Mouse (Mus musculus) gastrocnemius, postnatal 36 days (tissue): ENCODE measurements around the gene Sftpd. TPM values are rescaled to one million over a fixed set of nuclear protein-coding genes. Genes with fewer than 3 reads are reported as not detected.

Experiments
- total RNA-seq, 2 experiments: library from RNA; stranded (reverse); gene quantifications; 2 replicates each; pipeline ENCODE4 v1.2.3; 2021

Sftpd gene
- total RNA-seq, 2 experiments from 2014 or later, result not detected

Other genes starting within 250 kb of the Sftpd start
- 10 to 100 TPM; 11.5 to 12.1 TPM for gene Tspan14, start 218.3 kb downstream of the Sftpd start, total RNA-seq
- gene Fam213a, start 171.4 kb downstream of the Sftpd start, total RNA-seq, result 10 to 100 TPM; 13.1 to 19.1 TPM
- gene Dydc2, start 115.9 kb downstream of the Sftpd start, total RNA-seq, result not detected
- gene Dydc1, start 112.2 kb downstream of the Sftpd start, total RNA-seq, result not detected
- gene Mat1a, start 80.1 kb downstream of the Sftpd start, total RNA-seq, result under 1 TPM in 1 of 2 experiments, not detected in 1; 0.36 TPM
- not detected for gene Sftpa1, start 53.4 kb downstream of the Sftpd start, total RNA-seq
- gene Mbl1, start 33.7 kb downstream of the Sftpd start, total RNA-seq, result not detected
- gene Gm2832, start 93.7 kb upstream of the Sftpd start, total RNA-seq, result not detected
- gene Gm5798, start 163.5 kb upstream of the Sftpd start, total RNA-seq, result not detected
- not detected for gene Gm7945, start 201.2 kb upstream of the Sftpd start, total RNA-seq
- gene Gm6482, start 223.1 kb upstream of the Sftpd start, total RNA-seq, result not detected